In the genomic region with DNA sequence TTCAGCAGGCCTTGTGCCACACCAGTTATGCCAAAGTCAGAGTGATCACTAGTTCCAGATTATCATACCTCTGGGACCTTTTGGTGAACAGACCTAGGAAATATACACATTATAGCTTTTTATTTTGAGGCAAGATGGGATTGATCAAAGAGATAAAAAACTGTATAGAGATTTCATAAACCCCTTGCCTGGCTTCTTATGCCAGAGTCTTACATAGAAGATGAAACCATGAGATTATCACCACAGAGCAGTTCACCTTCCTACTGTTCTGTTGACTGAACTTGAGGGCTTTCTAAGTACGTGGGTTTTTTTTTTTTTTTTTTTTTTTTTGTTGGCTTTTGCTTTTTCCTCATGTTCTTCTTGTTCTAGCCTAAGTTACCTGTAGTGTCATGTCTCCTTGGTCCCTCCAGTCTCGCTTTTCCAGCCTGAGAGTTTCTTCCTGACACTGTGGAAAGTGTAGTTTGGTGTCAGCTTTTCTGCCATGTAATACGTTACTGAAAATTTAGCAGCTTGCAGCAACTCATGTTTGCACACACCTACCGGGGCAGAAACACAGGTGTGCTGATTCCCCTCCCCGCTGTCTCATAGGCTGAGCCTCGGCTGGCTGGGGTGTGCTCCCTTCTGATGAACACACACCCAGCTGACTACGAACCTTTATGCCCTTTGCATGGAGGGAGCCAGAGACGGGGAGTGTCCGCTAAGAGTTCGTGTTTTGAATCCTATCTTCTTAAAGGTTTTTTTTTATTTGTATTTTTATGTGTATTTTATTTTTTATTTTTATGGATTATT, we compare ENCODE assay signal across 19 mouse cellular contexts. TPM values are rescaled to one million over a fixed set of nuclear protein-coding genes. Genes with fewer than 3 reads are reported as not detected.
DNase-seq lines count a peak whose midpoint lies in the region; ATAC-seq and TF ChIP-seq lines count a peak whose summit lies in the region.
"Had no signal": no experiment of that assay in that cellular context is flagged by ENCODE, and none has a peak within 500 bp of the region (broad histone marks: within the 10 kb centered on the region; RNA-seq: fewer than 3 reads in every experiment).

No protein-coding gene starts in this region.

- no peaks in the 10 kb centered on the region for H3K27me3 ChIP-seq in heart, embryonic 10.5 days (ENCODE audit: insufficient read depth, poor library complexity, severe bottlenecking)
- H3K27me3 ChIP-seq in G1E (ENCODE audit: insufficient read depth, low read length): no peaks in the 10 kb centered on the region
- H3K27me3 ChIP-seq in liver, embryonic 14.5 days (ENCODE audit: control insufficient read depth, insufficient read depth, low read length): no peaks in the 10 kb centered on the region
- H3K27me3 ChIP-seq: forebrain, embryonic 15.5 days; midbrain, embryonic 13.5 days had no signal

- no peaks in the 10 kb centered on the region for H3K9me3 ChIP-seq in heart, embryonic 10.5 days
- H3K9me3 ChIP-seq in G1E (replicated peaks): no peaks in the 10 kb centered on the region
- no peaks in the 10 kb centered on the region for H3K9me3 ChIP-seq in liver, embryonic 14.5 days (ENCODE audit: control insufficient read depth, low read length)
- H3K9me3 ChIP-seq: forebrain, embryonic 15.5 days; midbrain, embryonic 13.5 days had no signal

- H3K36me3 ChIP-seq in heart, embryonic 10.5 days: peaks cover 18% of the 10 kb centered on the region
- peaks cover 50% of the 10 kb centered on the region for H3K36me3 ChIP-seq in G1E (replicated peaks)
- H3K36me3 ChIP-seq in liver, embryonic 14.5 days (replicated peaks; ENCODE audit: control insufficient read depth, insufficient read depth, low read depth): peaks cover 42% of the 10 kb centered on the region
- H3K36me3 ChIP-seq: forebrain, embryonic 15.5 days had no signal

- WGBS in heart, embryonic 10.5 days: 87% methylated on average over 10 of the region's 10 CpGs
- 49% methylated on average over 10 of the region's 10 CpGs for WGBS in liver, embryonic 14.5 days (ENCODE audit: insufficient replicate concordance)

- intact Hi-C loops in gastrocnemius, postnatal 14 days (cut with DNase I; ENCODE audit: low total_unique reads): no loop called here

- H3K4me2 ChIP-seq in liver, embryonic 14.5 days (ENCODE audit: low read depth): peak overlapping the region; percentile 83
- H3K4me2 ChIP-seq: forebrain, embryonic 15.5 days; hindbrain, embryonic 14.5 days; midbrain, embryonic 13.5 days had no signal

- TF ChIP-seq EP300 in liver, embryonic 14.5 days (IDR thresholded peaks at IDR 0.05; ENCODE audit: low read depth): no peak

- no peak for TF ChIP-seq CTCF in G1E (IDR thresholded peaks at IDR 0.05; ENCODE audit: low read depth, low read length)
- TF ChIP-seq CTCF in liver, embryonic 14.5 days (IDR thresholded peaks at IDR 0.05; ENCODE audit: low read depth): no peak

- H3K9ac ChIP-seq in liver, embryonic 14.5 days (replicated peaks): peak overlapping the region; percentile 64
- H3K9ac ChIP-seq: forebrain, embryonic 15.5 days; hindbrain, embryonic 14.5 days had no signal

- H3K4me1 ChIP-seq in heart, embryonic 10.5 days: peaks cover 19% of the 10 kb centered on the region
- peaks cover 70% of the 10 kb centered on the region for H3K4me1 ChIP-seq in G1E (ENCODE audit: insufficient read depth, low read depth, low read length)
- peaks cover 15 to 21% of the 10 kb centered on the region in 2 experiments for H3K4me1 ChIP-seq in liver, embryonic 14.5 days (replicated peaks; ENCODE audit: control insufficient read depth in 2 of 2, insufficient read depth in 2 of 2, low read length in 1 of 2)

- ATAC-seq in G1E (ENCODE audit: extremely low read depth, insufficient number of reproducible peaks, low FRiP score, poor library complexity, severe bottlenecking): no peak
- no peak for ATAC-seq in liver, embryonic 14.5 days (ENCODE audit: insufficient read depth)
- ATAC-seq: forebrain, embryonic 15.5 days; intestine, embryonic 16.5 days; midbrain, embryonic 13.5 days had no signal

- H3K4me3 ChIP-seq in heart, embryonic 10.5 days: no peak overlapping the region
- H3K4me3 ChIP-seq in G1E (ENCODE audit: low read depth, low read length): peak overlapping the region; percentile 68
- H3K4me3 ChIP-seq in liver, embryonic 14.5 days (ENCODE audit: insufficient read depth in 1 of 2, low read depth in 2 of 2, low read length in 2 of 2): peak overlapping the region; percentile 37 to 85
- H3K4me3 ChIP-seq: forebrain, embryonic 15.5 days; layer of hippocampus, adult 2 months; midbrain, embryonic 13.5 days had no signal

- DNase-seq in heart, embryonic 10.5 days (ENCODE audit: low spot score): no peak
- DNase-seq in heart, adult 18-20 months: no peak
- DNase-seq in G1E (ENCODE audit: low spot score): no peak
- no peak for DNase-seq in liver, embryonic 14.5 days (ENCODE audit: low read depth in 3 of 3, low spot score in 3 of 3)
- peak; percentile 59 to 63 for DNase-seq in thymus, postnatal 10 days (ENCODE audit: low spot score in 2 of 2)
- no peak for DNase-seq in gastrocnemius, postnatal 14 days
- no peak for DNase-seq in cerebellum, adult 9-10 months
- DNase-seq in layer of hippocampus, adult 9-11 months: no peak
- DNase-seq: adrenal gland, adult 8-10 months; cerebellum, postnatal 10 days; embryo, embryonic 11 days; left cerebral cortex, postnatal 4 days; lung, adult 2 months had no signal

- peak overlapping the region; percentile 30 for H3K27ac ChIP-seq in heart, embryonic 10.5 days
- H3K27ac ChIP-seq in liver, embryonic 14.5 days: peak overlapping the region; percentile 89
- H3K27ac ChIP-seq: forebrain, embryonic 15.5 days; hindbrain, embryonic 14.5 days; kidney, postnatal 0 days; layer of hippocampus, adult 2 months; midbrain, embryonic 13.5 days had no signal

RNA-seq across cellular contexts. Expression of gene Mns1, which starts 4.3 kb away (rescaled TPM):
- polyA plus RNA-seq in heart, embryonic 10.5 days (2016; fragmentation: Nextera tagmentation; extraction: Ambion mirVana): 22.0 and 34.1 TPM in 2 replicates
- under 1 TPM; 0.05 to 0.23 TPM for total RNA-seq in heart, adult 18-20 months (2021)
- total RNA-seq in G1E (2014; fragmentation: Nextera tagmentation): 138 and 151 TPM in 2 replicates
- 219 and 357 TPM in 2 replicates for total RNA-seq in G1E (2017)
- 24.4 and 33.2 TPM in 2 replicates for polyA plus RNA-seq in G1E (2012)
- 13.5 and 70.9 TPM in 2 replicates for polyA plus RNA-seq in liver, embryonic 14.5 days (2012; rRNA removed)
- 99.8 and 102 TPM in 2 replicates for polyA plus RNA-seq in liver, embryonic 14.5 days (2014; fragmentation: Nextera tagmentation; extraction: Ambion mirVana)
- 1 to 10 TPM in 1 of 2 experiments, under 1 TPM in 1; 0.78 to 1.1 TPM for total RNA-seq in gastrocnemius, postnatal 14 days (2021)

RNA-seq across cellular contexts. Expression of gene Tex9, which starts 49.9 kb away (rescaled TPM):
- polyA plus RNA-seq in heart, embryonic 10.5 days (2016; fragmentation: Nextera tagmentation; extraction: Ambion mirVana): 16.6 and 27.0 TPM in 2 replicates
- total RNA-seq in heart, adult 18-20 months (2021): 1 to 10 TPM in 1 of 2 experiments, under 1 TPM in 1; 0.50 to 1.0 TPM
- total RNA-seq in G1E (2014; fragmentation: Nextera tagmentation): 157 and 164 TPM in 2 replicates
- 86.8 and 124 TPM in 2 replicates for total RNA-seq in G1E (2017)
- 24.6 and 31.0 TPM in 2 replicates for polyA plus RNA-seq in G1E (2012)
- 3.0 and 3.8 TPM in 2 replicates for polyA plus RNA-seq in liver, embryonic 14.5 days (2012; rRNA removed)
- polyA plus RNA-seq in liver, embryonic 14.5 days (2014; fragmentation: Nextera tagmentation; extraction: Ambion mirVana): 6.4 and 6.6 TPM in 2 replicates
- 1 to 10 TPM; 3.0 to 3.1 TPM for total RNA-seq in gastrocnemius, postnatal 14 days (2021)

Comparison
In these comparisons a context has a peak if more than half of its experiments do, and no peak if none do; other contexts are left out.
1. DNase-seq: peak in thymus, postnatal 10 days (2 of 2); none in heart, embryonic 10.5 days (single experiment), heart, adult 18-20 months (0 of 2), G1E (single experiment), liver, embryonic 14.5 days (0 of 3), gastrocnemius, postnatal 14 days (single experiment), cerebellum, adult 9-10 months (single experiment) and layer of hippocampus, adult 9-11 months (single experiment).
2. RNA of gene Mns1, which starts 4.3 kb away (total RNA-seq): 138 to 357 TPM in G1E; 0.78 to 1.1 TPM in gastrocnemius, postnatal 14 days and 0.05 to 0.23 TPM in heart, adult 18-20 months; every median in the first group is over 10 times any median in the second.
3. RNA of gene Tex9, which starts 49.9 kb away (total RNA-seq): 86.8 to 164 TPM in G1E; 3.0 to 3.1 TPM in gastrocnemius, postnatal 14 days and 0.50 to 1.0 TPM in heart, adult 18-20 months; every median in the first group is over 10 times any median in the second.